Mouse (Mus musculus): Measurements from ENCODE around the gene Gm17604. TPM values are rescaled to one million over a fixed set of nuclear protein-coding genes. Genes with fewer than 3 reads are reported as not detected.

Gm17604 gene
- polyA plus RNA-seq (2012; rRNA removed; ENCODE audit: low replicate concordance): not detected in 2 replicates

DNA sequence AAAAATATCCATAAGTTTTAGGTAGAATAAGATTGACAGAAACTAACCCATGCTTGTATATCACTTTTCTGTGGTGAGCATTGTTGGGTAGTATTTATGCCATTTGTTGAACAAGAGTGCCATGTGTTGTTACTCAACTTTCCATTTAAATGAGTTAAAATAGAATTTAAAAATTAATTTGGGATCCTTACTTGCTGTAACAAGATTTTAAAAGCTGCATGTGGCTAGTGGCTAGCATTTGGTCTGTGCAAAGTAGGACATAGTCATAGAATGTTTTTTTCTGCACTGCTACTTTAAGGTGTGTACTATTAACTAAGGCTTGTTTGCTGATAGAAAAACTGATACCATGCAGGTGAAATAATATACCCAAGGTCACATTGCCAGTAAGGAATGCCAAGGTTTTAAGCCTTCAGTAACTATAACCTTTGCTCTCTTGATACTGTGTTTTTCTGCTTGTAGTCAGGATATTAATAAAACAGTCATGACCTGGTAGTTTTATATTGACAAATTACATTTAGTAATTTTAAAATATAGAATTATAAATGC lies at the start of gene Gm17604:
TSS of gene Gm17604 (minus strand) at position 51 of the 546 bp plus-strand sequence.

GRCm38 (mm10) chrX:164980193-164980775 lies 24.3 kb downstream of the Gm17604 start, which contains the start of the genes Mospd2 and Fancb:
Mospd2 (minus strand) TSS chrX:164980375.
Fancb (plus strand) TSS chrX:164980592.

Other genes starting within 250 kb of the Gm17604 start
- gene Mospd2, start 24.5 kb downstream of the Gm17604 start, polyA plus RNA-seq (2012; rRNA removed; ENCODE audit: low replicate concordance): 0.09 and 0.19 TPM in 2 replicates
- 0.06 and 0.11 TPM in 2 replicates for gene Fancb, start 24.2 kb downstream of the Gm17604 start, polyA plus RNA-seq (2012; rRNA removed; ENCODE audit: low replicate concordance)